Mouse (Mus musculus): Measurements from ENCODE around the gene Pitpnm3.

DNA sequence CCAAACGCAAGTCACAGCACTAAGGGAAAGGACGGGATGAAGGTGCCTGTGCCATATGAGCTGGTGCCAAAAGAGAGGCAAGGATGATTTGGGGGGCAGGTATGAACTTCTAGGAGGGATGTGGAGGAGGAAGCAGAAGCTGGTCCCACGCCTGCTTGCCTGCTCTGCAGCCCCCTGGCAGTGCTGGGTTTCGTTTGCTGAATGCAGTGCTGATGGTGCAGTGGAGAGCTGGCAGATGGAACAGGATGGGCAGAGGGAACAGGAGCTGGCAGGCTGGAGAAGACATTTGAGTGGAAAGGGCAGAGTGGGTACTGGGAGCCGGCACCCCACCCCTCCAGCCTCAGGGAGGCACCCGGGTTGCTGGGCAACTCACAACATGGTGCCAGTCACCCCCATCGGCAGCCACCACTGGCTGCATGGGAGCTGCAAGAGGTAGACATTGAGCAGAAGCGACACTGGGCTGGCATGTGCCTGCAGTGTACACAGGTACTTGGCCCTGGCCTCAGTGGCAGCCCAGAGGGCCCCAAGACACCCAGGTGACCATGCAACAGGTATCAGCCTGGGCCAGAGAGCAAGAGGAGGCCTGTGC lies 86.3 kb downstream of the Pitpnm3 start:
- TF ChIP-seq POLR2A (IDR thresholded peaks at IDR 0.05; ENCODE audit: extremely low read depth, insufficient read depth, low read length) (no peak), CTCF (IDR thresholded peaks at IDR 0.05; ENCODE audit: low read depth, low read length) (no peak)
